Mouse (Mus musculus): Measurements from ENCODE around the gene Anxa2.

Gene Anxa2

GRCm38 (mm10) chr9:69453066-69453900, at the start of gene Anxa2:
Gene Anxa2 (plus strand): TSS chr9:69453620.
- peak; percentile 97 for DNase-seq

GRCm38 (mm10) chr9:69404671-69405070, 48.7 kb upstream of the Anxa2 start:
- DNase-seq: no peak

- peak; percentile 32 for DNase-seq
Observed at GRCm38 (mm10) chr9:69419476-69419875, 33.9 kb upstream of the Anxa2 start.

DNA sequence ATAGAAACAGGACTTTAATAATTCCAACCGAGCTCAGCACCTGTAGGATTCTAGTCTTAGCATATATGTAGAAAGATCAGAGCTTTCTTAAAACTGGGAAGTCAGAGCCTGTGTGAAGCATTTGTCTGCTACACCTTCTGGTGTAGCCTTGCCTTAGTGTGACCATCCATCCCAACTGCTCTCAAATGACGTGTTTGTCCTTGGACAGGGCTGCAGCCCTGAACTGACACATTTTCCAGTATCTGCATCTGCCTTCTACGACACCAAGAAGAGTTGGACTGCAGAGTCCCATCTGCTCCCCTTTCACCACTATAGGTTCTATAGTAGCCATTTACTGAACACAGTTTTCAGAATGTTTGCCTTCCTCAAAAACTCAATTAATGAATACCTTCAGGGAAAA, 22.9 kb upstream of the Anxa2 start:
- no peak for DNase-seq

GRCm38 (mm10) chr9:69431863-69432555, 21.4 kb upstream of the Anxa2 start:
- DNase-seq: peak; percentile 66

GRCm38 (mm10) chr9:69435194-69435593, 18.2 kb upstream of the Anxa2 start:
- no peak for DNase-seq

GRCm38 (mm10) chr9:69435662-69436061, 17.8 kb upstream of the Anxa2 start:
- no peak for DNase-seq

DNA sequence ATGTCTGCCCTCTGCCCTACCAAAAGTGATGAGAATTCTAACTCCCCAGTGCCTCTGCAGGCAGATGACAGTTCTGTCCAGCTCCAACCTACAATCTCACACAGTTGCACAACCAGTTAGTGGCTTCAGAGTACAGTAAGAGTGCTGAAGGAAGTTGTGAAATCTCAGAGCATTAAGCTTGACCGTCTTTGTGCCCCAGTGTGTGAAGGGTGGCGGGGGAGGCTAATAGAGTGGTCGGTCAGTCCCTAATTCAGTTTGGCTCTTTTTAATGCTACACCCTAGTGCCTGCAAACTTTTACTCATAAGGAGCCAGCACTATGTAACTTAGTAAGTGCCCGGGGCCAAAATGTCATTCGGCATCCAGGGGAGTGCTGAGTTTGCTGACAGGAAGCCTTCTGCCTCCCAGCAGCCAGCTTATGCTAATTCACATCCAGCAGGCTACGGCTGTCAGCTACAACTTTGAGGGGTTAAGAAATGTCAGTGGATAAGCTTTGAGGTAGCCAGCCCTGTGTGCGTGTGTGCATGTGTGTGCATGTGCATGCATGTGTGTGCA, 13.5 kb upstream of the Anxa2 start:
- DNase-seq: peak; percentile 62

DNA sequence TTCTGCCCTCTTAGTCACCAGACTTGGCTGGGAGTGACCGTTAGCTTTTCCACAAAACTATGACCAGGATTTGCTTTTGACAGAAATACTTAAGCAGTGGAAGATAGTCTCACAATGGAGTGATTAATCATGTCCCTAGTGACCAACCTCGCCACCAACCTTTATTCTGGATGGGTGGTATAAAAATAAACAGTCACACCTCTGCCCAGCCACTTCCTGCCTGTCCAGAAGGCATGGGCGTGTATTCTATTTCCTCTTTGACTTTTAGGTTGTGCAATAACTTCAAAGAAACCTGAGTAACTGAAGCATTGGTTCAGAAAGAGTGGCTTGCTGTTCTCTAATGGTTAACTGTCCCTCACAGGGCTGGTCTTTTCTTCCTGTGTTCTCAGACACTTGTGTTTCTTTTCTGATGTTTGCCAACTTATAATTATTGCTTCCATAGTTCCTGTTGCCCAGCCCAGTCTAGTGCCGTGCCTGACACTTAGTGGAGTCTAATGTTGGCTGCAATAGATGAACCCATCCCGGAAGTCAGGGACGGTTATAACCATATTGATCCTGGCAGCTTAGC, 10.9 kb upstream of the Anxa2 start:
- DNase-seq: peak; percentile 33

DNA sequence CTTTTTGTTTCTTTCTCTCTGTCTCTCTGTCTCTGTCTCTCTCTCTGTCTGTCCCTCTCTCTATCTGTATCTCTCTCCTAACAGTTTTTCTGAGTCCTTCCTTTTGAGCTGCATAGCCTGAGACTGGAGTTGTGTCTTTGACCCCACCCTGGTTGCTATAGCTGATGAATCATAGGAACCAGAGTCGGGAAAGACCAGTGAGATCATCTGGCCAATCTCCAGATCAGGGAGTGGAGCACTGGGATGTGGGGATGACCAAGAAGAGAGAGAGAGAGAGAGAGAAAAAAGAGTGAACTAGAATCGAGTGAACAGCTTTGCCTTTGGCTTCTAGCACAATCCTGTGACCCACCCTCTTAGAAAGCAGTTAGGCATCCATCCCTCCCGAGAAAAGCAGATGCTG, 10.2 kb upstream of the Anxa2 start:
- DNase-seq: peak; percentile 72

- no peak for DNase-seq
Observed at GRCm38 (mm10) chr9:69448801-69449200, 4.6 kb upstream of the Anxa2 start.

GRCm38 (mm10) chr9:69450636-69451035, 2.8 kb upstream of the Anxa2 start:
- DNase-seq: no peak

- no peak for DNase-seq
Observed at GRCm38 (mm10) chr9:69451886-69452810, 1.3 kb upstream of the Anxa2 start.

DNA sequence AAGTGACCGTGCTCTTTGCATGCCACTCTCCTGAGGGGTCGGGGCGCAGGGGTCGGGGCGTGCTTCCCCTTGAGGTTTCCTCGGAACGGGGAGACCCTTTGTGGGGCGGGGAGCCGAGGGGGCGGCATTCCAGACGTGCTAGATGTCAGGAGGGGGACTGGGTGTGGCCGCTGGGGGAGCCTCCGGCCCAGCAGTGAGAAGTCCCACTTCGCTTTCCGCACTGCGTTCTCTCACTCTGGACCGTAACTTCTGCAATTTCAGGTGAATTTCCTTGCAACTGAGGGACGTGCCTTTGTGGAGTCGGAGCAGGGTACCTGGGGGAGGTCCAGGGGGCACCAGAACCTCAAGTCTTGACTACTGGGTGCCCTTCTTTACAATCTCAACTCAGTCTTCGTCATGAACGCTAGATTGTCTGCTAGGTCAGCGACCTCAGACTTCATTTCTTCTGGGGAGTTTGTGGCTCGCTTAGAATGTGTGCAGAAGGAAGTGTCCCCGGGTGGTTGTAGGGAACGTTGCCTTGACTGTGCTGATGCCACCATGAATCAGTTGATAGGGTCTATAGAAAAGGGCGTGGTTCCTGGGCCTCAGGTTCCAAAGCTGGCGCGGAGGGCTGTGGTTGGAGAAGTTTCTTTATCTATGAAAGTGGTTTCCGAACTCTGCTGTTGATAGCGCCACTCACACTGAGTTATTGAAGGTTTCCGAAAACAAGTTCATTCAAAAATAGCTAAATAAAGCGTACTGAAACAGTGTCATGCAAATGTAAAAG, 664 bp downstream of the Anxa2 start:
- DNase-seq: peak; percentile 68

DNA sequence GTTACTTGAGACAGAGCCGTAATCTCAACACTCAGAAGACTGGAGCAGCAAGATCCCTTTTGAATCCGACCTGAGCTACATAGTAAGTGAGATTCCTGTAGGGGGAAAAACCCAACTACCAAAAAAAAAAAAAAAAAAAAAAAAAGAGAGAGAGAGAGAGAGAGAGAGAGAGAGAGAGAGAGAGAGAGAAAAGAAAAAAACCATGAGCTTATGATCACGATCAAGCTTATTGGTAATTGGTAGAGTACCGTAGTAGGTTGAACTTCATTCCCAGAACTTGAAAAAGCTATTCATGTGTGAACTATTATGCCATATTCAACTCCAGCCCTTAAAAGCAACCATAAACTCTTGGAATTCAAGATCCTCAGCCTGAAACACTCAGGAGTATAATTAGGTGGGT, 1.3 kb downstream of the Anxa2 start:
- DNase-seq: no peak

DNA sequence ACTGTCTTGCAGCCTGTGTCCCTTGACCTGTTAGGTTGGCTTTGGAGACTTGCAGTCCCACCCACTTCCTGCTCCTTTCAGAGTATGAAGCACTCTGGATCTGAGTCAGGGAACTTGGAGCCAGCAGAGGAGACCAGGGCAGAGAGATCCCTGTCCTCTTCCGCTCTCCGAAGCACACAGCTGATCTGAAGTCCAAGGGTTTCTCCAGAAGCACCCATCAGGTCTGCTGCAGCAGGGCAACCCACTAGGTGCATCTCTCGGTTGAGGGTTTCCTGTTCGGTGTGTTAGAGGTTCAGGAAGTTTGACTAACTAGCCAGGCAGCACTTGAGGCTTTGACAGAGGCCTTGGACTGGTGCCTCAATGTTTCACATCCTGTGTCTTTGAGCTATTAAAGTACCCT, 2.0 kb downstream of the Anxa2 start:
- DNase-seq: peak; percentile 62

DNA sequence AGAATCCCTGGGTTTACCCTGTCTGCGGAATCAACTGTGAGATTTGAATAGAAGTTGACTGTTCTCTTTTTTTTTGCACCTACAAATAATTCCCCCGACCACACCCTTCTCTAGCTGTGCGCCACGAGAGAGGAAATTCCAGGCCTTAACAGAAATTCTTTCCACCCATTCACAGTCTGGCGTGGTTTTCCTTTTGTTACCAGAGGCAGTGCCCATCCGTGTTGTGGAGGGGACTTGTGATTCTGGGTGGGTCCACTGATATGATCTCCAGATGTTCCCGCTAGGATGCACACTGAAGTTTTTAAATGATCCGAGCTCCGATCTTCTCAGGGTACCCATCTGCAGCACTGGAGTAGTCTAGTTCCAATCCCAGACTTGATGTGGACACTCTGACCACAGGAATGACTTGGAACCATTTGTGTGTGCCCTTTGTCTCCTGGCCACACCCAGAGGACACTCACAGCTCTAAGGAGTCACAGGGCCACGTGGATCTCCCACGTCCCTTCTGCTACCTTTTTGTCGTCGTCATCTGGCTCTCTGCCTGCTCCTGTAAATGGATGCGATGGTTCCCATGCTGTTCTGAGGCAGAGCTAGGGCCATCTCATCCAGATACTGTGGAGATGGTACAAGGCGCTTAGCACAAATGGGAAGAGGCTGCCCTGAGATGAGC, 3.1 kb downstream of the Anxa2 start:
- peak; percentile 22 for DNase-seq

GRCm38 (mm10) chr9:69457143-69457542, 3.7 kb downstream of the Anxa2 start:
- no peak for DNase-seq

DNA sequence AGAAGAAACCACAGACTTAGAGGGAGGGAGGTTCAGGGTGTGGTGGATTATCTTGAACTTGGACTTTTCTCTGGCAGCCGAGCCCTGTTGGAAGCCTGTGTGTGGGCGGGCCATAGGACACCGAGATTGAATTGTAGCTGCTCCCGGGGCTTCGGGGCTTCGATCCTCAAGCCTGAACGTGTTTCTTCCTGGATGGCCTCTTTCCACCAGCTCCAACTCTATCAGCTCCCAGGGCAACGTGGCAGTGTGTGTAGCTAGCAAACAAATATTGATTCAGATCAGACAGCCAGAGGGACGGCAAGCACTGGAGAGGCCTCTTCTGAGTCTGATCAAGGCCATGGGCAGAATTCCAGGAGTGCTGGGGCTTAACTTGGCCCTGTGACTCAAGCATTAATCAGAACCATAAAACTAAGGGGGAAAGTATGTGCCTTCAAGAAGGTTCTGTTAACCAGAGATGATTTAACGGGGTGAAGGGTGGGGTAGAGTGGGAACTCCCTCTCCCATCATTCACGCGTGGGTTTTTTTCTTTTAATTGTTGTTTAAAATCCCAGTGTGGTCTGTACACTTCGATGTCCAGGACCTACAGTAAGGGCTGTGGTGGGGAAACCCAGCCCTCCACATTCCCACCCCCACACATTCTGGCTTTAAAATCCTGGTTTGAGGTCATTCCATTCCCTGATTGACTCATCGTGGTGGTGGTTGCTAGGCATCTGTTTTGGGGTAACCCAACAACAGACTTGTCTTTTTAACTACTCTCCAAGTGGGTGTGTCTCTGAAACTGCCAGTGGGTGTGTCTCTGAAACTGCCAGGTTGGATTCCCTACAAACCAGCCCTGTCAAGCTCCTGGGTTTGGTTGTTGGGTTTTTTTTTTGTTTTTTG, 4.6 kb downstream of the Anxa2 start:
- DNase-seq: peak; percentile 81

DNA sequence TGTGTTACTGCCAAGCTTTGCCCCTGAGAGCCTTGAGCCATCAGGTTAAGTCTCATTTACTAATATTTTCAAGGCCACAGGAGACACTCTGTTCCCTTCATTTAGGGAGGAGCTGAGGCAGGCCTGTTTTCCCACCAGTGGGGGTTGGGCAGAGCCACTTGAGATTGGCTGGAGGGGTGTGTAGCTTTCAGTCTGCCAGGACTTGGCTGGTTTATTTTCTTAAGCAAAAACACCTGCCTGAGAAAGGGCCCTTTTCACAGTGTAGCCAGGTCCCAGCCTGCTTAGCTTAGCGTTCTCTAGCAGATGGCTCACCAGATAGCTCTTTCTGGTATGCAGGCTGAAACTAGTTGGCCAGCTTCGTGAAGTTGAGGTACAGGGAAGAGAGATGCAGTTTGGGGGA, 5.6 kb downstream of the Anxa2 start:
- peak; percentile 82 for DNase-seq
